Mouse (Mus musculus) CD4-positive helper T cell, adult 2 months (primary cell): ENCODE data around the gene Ggact.

Experiments used
- DNase-seq: peaks from one replicate; pipeline ENCODE4 v3.0.0-alpha.2; 2012; ENCODE audit warnings: low read depth, missing footprints, low spot score

The Ggact gene

DNA sequence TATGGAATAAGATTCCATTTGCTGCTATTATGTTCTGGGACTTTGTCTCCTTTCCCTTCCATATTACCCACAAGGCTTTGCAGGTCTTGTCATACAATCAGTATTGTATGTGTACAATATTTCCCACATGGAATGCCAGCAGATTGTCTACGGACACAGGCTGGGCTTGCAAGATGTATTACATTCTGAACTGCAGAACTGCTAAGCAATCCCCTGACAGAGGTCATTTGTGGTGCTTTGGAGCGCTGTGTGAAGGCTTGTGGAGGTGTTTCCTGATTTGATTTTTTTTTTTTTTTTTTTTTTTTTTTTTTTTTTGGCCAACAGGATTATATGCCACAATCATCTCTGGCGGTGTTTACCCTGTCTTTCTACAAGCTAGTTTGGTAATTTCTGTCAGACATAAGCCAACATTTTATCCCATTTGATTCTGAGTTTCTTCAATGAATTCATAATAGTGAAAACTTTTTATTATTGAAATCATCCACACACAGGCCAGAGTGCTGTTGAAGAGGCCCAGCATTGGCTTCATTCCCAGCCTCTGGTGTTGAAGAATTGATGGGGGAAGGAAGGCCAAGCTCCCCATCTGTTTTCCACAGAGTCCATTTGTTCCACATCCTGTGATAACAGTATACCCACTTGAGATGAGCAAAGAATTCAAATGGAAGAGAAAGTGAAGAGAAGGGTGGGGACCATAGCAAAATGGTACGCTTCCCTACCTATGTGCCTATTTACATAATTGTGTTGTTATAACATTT, 45.8 kb downstream of the Ggact start:
- no peak for DNase-seq

DNA sequence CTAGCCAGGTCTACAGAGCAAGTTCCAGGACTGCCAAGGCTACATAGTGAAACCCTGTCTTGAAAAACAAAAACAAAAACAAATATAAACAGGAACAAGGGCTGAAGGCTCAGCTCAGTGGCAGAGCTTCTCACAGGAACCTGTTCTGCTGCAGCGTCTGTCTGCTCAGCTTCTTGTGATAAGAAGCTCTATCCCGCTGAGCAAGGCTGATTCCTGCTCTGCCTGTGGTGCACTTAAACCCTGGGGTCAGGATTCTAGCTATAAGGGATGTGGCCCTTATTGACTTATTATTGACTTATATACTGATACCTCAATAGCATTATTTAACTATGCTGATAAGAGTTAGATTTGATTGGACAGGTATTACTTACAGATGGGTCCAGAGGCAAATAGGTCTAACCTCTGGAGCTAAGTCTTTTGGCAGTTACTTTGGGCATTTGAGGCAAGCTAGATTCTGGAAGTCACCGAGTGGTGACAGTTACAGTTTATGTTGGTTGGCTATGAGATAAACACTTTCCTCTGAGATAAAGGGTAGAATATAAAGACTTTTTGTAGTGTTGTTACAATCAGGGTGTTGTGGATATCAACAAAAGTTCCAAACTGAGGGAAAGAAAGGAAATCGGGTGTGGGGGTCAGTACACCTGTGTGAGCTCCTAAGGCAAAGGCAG, 48.0 kb downstream of the Ggact start:
- no peak for DNase-seq

- DNase-seq = no peak
Measured at GRCm38 (mm10) chr14:122862623-122863022, 50.9 kb downstream of the Ggact start.

DNA sequence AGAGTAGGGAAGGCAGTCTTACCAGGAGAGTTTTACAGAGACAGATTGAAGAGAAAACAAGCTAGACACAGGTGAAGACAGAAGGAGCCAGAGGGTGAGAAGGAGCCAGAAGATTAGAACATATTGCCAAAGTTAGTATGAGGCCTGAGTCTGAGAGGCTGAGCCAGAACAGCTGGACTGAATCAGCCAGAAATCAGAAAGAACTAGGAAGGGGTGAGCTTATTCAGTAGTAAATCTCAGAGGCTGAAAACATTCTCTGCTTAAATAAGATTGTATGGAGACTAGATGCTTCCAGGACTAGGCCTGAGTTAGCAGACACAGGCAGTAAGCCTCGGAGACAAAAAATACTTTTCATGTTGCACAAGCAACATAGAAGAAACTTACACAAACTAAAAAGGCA, 53.8 kb downstream of the Ggact start:
- no peak for DNase-seq

- peak; percentile 71 for DNase-seq
Measured at GRCm38 (mm10) chr14:122852506-122853057, 61.0 kb downstream of the Ggact start.

- DNase-seq = no peak
Measured at GRCm38 (mm10) chr14:122837018-122837417, 76.5 kb downstream of the Ggact start.

DNA sequence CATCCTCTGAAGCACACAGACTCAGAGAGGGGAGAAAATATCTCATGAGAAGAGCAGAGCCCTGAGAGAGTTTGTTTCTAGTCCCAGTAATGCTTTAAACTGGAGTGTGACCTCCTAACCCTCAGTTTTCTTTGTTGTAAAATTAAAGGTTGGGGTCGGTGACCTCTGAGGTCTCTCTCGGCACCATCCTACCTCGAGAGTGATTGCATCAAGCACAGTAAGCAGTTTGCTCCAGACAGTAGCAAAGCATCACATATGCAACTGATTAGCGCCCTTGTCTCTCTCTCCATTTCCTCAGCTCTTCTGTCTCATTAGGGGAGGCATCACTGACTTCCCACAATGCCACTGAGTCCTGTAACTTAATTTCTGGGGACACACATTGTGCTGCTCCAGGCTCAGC, 77.3 kb downstream of the Ggact start:
- DNase-seq = no peak

DNA sequence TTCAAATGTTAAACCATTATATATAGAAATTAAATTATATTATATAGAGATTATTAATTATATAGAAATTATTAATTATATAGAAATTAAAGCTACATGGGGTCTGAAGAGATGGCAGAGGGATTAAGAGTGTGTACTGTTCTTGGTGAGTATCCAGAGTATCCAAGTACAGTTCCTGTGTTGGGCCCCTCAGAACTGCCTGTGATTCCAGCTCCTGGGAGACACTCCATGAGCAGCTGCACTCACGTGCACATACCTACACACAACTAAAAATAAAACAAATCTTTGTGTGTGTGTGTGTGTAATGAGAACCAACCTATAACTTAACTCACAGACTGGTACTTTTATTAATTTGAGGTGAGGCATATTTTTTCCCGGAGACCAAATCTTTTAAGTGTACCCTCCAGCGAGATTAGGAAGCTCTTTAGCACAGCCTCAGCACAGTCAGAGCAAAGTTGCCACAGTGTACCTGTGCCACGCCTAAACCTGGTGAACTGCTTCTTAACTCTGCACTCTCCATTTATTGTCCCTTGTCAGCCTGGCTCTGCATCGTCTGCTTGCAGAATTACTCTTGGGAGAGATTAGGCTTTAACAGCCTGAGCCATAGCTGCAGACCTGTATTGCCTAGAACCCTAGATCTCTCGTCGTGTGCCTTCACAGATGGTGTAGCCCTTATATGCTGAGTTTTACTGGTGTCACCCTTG, 77.9 kb downstream of the Ggact start:
- no peak for DNase-seq

- no peak for DNase-seq
Measured at GRCm38 (mm10) chr14:122834753-122835152, 78.8 kb downstream of the Ggact start.

GRCm38 (mm10) chr14:122833666-122834065, 79.9 kb downstream of the Ggact start:
- no peak for DNase-seq

DNA sequence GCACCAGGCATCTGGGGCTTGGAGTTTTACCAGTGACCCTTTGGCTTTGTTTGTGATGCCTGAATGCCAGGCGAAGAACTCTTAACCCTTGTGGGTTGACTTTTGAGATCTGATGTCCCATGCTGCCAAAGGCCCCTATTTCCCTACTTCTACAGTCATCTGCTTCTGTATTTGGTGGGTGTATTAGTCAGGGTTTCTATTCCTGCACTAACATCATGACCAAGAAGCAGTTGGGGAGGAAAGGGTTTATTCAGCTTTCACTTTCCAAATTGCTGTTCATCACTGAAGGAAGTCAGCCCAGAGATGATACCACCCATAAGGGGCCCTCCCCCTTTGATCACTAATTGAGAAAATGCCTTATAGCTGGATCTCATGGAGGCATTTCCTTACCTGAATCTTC, 83.1 kb downstream of the Ggact start:
- DNase-seq = peak; percentile 36

- DNase-seq = no peak
Measured at GRCm38 (mm10) chr14:122825464-122825863, 88.1 kb downstream of the Ggact start.

GRCm38 (mm10) chr14:122823791-122824190, 89.8 kb downstream of the Ggact start:
- DNase-seq = no peak

GRCm38 (mm10) chr14:122821002-122821401, 92.6 kb downstream of the Ggact start:
- no peak for DNase-seq

DNA sequence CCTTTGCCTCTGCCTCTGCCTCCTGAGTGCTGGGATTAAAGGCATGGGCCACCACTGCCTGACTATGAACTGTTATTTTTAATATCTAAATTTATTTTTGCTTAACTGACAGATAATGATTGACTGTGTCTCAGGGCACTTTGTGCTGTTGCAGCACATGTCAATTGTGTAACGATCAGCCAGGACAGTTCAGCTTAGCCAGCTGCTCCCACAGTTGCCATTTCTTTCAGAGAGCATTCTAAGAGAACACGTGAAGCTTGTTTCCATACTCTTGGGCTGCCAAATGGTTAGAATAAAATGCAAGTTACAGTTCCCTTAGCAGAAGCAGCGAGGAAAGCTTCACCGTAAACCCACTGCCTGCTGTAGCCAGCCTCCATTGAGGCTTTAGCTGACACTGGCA, 113.3 kb downstream of the Ggact start:
- no peak for DNase-seq

GRCm38 (mm10) chr14:122793368-122793767, 120.2 kb downstream of the Ggact start:
- no peak for DNase-seq

DNA sequence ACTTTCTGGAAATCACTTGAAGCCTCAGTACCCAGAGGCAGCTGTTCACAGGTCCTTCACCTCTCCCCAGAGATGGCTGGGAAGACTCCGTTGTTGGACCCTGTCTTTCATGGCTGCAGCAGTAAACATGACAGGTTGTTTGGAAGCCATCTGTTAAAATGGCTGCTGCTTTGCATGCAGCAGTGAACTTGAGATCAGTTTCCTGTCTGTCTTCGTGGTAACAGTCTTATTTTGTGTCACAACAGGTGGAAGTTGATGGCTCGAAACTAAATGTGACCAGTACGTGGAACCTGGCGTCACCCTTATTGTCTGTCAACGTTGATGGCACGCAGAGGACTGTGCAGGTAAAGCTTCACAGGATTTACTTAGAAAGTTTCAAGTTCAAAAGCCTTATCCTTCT, 123.4 kb downstream of the Ggact start:
- no peak for DNase-seq

DNA sequence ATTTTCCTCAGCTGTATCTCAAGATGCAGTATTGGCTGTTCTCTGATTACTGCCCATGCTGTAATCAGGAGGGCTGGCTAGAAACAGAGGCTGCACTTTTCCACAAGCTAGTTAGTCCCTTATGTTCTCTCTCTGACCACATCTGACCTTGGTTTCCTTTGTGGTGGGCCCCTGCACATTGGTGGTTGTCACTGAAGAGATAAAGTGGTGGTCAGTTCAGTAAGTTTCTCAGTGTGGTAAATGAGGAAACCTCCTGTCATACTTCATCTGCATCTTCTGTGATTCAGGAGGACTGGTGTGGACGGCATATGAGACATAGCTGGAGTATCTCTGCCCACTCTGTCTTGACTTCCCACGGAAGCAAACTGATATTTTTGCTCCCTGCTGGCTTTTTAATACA, 125.4 kb downstream of the Ggact start:
- no peak for DNase-seq

DNA sequence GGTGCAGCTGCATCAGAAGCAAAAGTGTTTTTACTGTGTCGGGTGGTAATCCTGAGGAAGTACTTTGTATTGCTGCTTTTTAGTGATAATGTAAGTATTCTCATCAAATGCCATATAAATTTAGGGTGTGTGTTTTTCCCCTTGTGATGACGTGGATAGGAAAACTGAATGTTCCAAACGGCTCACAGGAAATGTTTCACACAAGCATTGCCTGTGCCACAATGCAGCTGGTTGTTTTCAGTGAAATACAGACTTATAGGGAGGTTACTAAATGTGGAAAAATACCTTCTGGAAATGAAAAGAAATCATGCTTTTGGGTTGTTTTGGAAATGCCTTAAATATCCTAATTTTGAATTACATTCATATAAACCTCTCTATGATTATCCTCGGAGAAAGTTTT, 128.9 kb downstream of the Ggact start:
- DNase-seq = no peak

DNA sequence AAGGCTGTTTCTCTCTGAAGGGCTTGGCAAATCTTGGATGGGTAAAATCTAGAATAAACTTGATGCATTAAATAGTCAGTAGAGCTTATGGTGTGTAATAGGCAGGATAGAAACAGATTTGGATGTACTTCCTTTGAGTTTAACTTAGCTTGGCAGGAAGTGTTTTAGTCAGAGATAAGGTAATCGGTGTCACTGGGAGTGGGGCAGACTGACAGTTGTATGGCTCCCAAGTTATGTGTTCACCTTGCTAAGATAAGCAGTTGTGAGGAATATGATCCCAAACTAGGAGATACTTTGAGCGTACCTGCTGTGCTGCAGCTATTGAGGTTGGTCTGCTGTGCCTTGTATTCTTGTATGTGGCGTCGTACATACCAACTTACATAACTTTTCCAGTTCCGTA, 147.1 kb downstream of the Ggact start:
- no peak for DNase-seq
